Mouse (Mus musculus) monocyte, adult 2 months (primary cell): ENCODE measurements around the gene Sppl3.

Experiments used
- DNase-seq, 2 experiments: peaks; one replicate each; pipeline ENCODE4 v3.0.0; 2022; ENCODE audit warnings: low spot score in 2 of 2, low read depth in 1 of 2

Sppl3 gene

DNA sequence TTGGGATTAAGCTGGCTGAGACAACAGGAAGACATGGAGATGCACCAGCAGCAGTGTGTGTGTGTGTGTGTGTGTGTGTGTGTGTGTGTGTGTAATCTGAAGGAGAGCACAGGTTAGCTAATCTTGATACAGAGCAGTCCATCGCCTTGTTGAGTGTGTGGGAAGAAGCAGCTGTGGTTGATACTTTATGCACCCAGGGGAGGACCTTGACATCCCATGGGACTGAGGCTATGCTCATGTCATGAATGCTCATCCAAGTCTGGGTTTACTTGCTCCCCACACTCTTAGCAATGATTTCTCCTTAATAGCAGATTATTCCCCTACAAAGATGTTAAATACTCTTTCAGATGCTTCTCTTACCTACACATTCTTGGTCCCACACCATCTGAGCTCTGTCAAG lies 24.3 kb downstream of the Sppl3 start:
- no peak for DNase-seq

DNA sequence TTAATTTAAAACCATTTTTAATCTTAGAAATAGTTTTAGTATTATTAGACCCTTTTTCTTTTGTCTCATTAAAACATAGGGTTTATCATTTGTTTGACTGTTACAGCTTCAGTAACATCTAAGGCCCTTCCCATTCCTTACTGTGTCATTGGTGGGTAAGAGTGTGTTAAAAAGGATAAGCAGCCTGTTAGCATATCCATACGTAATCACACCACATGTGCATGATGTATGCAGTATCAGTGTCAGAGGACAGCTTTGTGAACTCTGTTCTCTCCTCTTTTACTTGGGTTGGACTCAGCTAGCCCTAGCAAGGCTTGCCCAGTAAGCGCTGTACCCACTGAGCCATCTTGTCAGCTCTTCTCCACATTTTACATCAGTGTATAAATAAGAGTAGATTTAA lies 26.2 kb downstream of the Sppl3 start:
- DNase-seq, result no peak

- DNase-seq, result no peak
These were observed 29.8 kb downstream of the Sppl3 start for GRCm38 (mm10) chr5:115040756-115041155.

- DNase-seq, result no peak
These were observed 32.7 kb downstream of the Sppl3 start for GRCm38 (mm10) chr5:115043626-115044025.

DNA sequence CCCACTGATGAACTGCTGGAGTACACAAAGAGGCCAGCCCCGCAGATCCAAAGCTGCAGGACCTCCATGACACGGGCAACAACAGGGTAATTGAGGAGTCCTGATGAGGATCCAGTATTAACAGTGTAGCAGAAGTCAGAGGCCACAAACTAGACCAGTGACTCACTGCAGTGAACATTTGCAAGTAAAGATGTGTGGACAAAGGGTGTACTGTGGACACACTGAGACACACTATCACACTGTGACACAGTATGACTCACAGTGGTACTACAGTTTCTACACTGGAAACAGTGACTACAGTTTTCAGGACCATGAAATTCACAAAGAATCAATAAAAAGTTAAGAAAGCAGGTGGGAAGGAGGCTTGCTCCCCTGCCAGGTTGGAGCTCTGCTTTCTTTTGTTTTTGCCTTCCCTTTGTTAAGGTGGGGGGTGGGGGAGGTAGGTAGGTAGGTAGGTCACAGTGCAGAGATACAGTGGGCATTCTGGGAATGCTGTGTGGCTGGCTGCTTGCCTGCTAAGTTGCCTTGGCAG lies 34.3 kb downstream of the Sppl3 start:
- DNase-seq, result no peak

DNA sequence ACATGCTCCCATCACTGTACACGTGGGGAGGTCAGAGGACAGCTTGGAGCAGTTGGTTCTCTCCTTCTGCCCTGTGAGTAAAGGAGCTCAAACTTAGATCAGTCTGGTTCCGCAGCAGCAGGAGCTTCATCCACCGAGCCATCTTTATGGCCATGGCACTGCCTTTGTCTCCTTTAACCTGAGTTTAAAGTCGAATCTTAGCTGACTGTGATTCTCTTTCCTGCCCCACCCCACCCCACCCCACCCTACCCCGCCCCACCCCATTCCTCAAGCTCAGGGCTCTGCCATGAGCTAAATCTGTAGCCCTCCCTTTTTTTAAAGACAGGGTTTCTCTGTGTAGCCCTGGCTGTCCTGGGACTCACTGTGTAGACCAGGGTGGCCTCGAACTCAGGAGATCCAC lies 38.8 kb downstream of the Sppl3 start:
- no peak for DNase-seq

DNA sequence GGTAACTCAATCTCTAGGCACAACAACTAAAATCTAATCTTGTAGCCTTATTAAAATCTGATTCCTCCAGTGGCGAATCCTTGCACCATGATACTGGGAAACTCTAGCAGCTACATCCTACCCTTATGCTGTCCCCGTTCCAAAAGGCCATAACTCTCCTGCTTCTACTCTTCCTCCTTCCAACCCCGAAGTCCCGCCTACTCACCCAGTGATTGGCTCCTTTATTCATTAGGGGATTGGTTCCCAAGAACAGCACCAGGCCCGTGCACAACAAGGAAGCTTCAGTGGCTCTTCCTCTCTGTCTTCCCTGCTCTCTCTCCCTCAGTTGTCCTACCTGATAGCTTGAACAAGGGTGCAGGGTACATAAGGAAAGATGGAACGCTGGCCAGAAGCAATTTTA lies 39.8 kb downstream of the Sppl3 start:
- no peak for DNase-seq

DNA sequence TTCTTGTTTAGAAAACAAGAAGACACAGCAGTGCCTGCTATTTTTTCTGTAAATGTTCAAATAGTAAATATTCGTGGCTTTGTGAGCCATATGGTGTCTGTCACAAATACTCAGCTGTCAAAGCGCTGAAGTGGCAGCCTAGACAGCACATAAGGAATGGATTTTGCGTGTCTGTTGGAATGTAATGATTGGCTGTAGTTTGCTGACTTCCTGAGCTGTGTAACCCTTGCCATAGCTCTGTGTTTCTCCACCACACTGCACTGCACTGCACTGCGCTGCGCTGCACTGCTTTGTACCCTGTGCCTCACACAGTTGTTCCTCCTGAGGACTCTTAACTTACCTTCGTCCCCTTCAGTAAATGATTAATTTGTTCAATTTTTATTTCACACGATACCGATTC lies 41.6 kb downstream of the Sppl3 start:
- DNase-seq, result no peak

GRCm38 (mm10) chr5:115053791-115054396 lies 43.0 kb downstream of the Sppl3 start:
- no peak for DNase-seq

GRCm38 (mm10) chr5:115055418-115055817 lies 44.5 kb downstream of the Sppl3 start:
- DNase-seq, result no peak

GRCm38 (mm10) chr5:115057153-115057552 lies 46.2 kb downstream of the Sppl3 start:
- no peak for DNase-seq

DNA sequence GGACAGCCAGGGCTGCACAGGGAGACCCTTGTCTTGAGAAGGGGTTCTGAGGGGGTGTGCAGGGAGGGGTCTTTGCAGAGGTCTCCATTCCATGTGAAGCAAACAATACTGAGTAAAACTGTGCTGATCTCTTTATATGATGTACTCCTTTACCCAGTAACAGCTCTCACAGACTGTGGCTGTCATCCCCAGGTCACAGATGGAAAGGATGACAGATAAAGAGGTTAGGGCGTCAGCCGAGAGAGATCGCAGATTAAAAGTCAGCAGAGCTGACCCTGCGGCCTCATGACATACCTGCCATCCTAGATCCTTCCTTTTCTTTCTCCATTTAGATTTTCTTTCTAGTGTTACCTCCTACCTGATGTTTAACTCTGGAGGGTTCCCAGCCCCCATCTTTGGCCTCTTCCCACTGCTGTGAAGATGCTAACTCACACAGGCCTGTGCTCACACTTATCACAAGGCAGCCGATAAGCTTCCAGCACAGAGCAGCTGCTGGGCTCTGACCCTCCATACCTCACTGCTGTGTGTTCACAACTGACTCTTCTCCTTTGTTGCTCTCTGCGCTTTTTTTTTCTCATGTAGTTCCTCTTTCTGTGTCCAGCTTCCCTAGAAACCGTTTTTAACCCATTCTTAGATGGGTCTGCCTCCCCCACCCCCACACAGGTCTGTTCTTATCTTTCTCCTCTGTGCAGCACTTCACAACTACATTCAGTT lies 47.8 kb downstream of the Sppl3 start:
- DNase-seq, result peak in 1 of 2 experiments; percentile 6

DNA sequence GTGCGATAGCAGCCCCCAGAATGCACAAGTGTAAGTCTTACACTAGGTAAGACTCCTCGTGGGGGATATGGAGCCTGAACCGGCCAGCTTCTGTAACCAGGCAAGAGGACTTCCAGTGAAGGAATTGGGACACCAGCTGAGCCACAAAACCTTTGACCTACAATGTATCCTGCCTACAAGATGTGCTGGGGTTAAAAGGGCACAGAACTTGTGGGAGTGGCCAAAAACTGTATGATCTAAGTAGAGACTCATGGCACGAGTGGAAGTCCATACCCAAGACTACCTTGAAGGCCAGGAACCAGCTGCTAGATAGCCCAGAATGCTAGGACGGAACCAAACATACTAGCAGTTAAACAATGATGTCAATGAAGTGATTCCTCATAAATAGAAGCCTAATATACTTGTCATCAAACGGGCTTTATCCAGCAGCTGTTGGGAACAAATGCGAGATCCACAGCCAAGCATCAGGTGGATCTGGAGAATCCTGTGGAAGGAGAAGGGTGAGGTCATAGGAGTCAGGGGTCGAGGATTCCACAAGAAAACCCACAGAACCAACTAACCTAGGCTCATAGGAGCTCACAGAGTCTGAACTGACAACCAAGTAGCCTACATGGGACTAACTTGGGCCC lies 49.2 kb downstream of the Sppl3 start:
- no peak for DNase-seq

- no peak for DNase-seq
These were observed 50.0 kb downstream of the Sppl3 start for GRCm38 (mm10) chr5:115060977-115061376.

- no peak for DNase-seq
These were observed 51.6 kb downstream of the Sppl3 start for GRCm38 (mm10) chr5:115062566-115062965.

- no peak for DNase-seq
These were observed 52.5 kb downstream of the Sppl3 start for GRCm38 (mm10) chr5:115063391-115063790.

- DNase-seq, result no peak
These were observed 55.3 kb downstream of the Sppl3 start for GRCm38 (mm10) chr5:115066245-115066644.

DNA sequence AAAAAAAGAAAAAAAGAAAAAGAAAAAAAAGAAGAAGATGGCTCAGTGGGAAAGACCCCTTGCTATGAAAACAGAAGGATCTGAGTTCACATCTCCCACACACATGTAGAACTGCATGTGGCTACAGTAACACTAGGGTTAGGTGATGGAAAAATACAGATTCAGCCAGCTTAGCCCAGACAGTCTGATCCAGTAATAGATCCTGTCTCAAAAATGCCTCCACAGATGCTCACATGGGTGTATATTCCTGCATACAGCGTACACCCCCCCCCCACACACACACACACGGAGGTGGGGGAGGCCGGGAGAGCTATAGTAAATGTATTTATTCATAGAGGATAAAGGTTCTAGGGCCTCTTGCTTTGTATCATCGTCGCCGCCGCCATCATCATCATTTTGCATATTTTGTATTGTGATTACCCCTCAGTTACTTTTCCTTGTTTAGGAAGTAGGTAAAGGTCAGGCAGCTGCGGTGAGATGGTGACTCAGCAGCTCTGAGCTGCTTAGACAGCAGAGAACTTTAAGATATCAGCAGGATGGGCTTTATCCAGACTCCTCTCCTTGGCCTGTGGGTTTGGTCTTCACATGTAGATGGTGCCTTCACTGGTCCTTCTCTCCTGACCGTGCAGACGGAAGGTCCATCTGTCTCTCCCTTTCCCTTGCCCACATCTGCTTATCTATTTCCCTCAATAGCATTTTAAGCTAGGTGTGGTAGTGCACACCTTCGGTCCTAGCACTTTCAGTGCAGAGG lies 57.9 kb downstream of the Sppl3 start:
- no peak for DNase-seq

DNA sequence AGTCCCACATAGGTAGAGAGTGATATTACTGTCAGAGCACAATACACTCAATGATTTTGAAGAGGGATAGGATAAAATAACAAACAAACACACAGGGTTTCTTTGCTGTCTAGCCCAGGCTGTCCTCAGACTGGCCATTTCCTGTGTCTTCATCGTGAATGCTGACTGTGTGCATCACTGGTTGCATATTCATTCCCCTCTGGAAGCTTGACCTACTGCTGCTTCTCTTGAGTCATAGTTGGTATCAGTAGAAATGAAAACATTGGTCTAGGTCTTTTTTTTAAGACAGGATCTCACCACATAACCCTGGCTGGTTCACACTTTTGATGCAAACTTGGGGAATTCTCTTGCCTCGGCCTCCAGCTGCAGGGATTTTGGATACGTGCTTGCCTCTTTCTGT lies 58.7 kb downstream of the Sppl3 start:
- no peak for DNase-seq

- DNase-seq, result no peak
These were observed 59.5 kb downstream of the Sppl3 start for GRCm38 (mm10) chr5:115070457-115070856.

- no peak for DNase-seq
These were observed 60.4 kb downstream of the Sppl3 start for GRCm38 (mm10) chr5:115071096-115071901.
